Mouse (Mus musculus) 3T3-L1 (cell line): ENCODE data around the gene C530008M17Rik.
A peak's percentile ranks its signal among the peaks of the same experiment; 100 is the strongest.

ENCODE experiments used
- DNase-seq: peaks from one replicate; pipeline ENCODE4 v3.0.0-alpha.2; 2015; ENCODE audit warnings: low read depth, low spot score

C530008M17Rik gene

DNA sequence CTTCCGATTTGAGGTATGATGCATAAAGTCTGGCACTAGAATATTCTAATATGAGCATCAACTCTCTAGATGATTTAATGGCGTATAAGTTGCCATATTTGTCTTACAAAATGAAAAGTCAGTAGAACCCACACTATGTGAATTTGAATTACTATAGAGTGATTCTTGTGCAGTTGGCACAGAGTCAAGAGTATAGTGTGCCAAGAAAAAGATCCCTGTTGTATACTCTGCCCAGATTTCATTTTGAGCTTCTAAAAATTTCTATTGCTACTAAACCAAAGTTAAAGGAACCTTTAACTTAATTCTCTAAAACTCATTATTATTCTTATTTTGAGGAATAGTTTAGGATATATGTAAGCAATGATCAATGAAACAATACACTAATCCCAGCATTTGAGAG, at the start of gene C530008M17Rik:
C530008M17Rik (plus strand) TSS at position 301 of the 400 bp plus-strand sequence.
- DNase-seq, result no peak

DNA sequence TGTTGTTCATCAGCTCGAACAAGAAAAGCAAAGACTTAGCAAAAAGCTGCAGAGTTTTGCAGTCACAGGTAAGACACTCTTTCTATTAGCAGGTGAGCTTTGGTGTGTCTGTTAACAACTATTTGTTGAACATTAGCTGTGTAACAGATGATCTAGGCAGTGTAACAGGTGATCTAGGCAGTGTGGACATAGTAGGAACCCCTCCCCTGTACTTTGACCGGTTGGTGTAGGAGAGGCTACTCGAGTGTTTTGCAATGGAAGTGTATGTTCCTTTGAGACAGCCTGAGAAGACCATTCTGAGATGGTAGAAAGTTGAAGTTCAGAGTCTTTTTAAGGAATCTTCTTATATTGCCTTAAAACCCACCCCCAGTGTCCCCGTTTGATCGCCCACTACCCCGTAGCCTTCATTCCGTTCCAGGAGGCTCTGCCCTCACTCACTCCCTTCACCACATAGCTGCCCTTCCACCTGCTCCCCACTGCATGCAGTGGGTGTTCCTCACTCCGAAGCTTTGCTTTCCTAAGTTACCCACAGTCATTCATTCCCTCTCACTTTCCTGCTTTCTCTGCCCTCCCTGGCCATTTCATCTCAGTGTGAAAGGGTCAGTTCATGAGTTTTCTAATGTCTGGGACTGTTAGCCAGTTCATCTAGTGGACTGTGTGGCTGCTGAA, 46.5 kb upstream of the C530008M17Rik start:
- no peak for DNase-seq

DNA sequence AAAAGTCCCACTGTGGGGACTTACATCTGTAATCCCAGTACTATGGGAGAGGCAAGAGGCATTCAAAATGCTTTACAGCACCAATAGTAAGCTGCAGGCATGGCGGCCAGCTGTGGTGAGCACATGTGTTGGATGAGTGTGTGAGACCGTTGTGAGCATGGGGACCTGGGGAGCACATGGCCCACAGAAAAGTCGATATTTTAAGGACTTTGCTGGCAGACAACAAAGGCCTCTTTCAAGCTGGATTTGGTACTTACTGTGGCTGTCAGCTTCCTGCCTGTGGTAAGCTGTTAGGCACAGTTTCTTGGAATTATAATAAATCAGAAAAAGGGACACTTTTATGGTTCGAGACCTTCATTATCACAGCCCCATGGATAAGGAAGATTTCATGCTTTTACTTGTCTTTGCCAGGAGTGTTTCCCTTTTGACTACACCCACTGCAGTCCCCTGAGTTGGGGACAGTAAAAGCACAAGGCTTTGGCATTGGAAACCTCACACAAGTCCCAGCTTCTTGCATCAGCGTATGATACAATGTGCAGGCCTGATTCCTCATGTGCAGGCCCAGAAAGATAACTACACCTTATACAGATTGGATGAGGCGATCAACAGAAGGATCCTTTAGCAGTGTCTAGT, 43.3 kb upstream of the C530008M17Rik start:
- DNase-seq, result no peak

DNA sequence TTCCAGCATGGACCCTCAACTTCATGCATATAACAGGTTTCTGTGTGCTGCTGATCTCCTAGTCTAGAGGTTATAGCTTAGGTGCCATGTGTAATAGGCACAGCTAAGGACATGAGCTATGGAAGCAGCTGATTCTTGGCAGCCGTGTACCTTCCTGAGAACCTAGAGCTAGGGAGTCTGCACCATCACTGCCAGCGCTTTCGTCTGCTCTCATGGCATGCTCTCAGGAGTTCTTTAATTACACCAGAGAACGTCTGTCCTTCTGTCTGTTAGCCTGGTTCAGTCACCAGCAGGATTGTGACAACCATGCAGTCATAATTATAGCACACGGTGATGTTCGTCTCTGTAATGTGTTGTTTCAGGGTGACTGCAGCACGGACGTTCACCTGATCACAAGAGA, 41.0 kb upstream of the C530008M17Rik start:
- DNase-seq, result no peak

DNA sequence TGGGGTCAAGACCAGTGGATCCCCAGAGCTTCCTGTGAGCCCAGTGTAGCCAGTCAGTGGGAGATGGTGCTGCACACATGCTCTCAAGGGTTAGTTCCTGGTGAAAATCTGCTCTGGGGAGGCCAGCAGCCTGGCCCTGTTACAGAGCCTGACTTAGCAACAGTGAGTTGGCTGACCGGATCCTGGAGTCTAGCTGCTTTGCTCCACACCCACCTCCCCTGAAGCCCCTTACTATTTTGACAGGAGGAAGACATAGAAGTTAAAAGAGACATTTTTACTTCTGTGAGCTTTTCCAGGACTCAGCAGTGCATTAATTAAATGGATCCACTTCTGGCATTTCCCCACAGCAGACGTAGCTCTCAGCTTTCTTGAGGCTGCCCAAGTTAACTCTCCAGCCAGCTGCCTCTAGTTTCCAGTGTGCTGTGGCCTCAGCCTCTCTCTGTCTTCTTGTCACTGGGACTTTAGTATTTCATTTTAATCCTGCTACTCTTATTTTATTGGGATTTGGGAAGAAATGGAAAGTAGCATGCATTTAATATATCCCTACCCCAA, 40.0 kb upstream of the C530008M17Rik start:
- no peak for DNase-seq

DNA sequence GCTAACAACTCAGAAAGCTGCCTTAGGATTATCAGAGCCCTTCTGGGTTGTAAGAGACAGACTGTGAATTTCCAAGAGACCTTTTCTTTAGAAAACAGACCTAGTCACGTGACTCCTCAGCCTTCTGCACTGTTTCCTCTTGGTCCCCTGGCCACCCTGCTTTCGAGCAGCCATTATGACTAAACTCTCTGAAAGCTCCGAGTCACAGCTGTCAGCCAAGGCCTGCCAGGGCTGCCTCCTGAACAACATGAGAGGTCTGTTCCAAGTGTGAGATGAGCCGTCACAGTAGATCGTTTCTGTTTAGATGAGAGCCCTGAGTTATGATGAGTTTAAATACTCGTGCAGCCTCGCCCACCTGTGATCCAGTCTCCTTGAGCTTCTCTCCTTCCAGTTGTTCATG, 37.6 kb upstream of the C530008M17Rik start:
- DNase-seq, result no peak

DNA sequence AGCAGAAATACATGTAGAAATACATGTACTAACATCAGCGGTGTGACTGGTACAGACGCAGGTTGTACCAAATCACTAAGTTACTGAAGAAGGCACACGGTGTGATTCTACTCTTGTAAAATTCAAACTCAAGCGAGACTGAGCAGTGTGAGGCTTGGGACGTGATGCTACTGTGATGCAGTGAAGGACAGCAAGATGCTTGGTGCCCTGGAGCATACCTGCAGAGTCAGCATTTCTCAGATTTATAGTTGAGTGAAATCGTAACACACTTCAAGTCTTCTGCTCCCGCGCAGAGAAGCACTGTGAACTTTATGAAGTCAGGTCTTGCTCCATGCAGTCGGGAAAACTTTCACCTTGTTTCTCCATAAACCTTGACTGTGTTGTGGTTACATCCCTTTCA, 32.6 kb upstream of the C530008M17Rik start:
- no peak for DNase-seq

DNA sequence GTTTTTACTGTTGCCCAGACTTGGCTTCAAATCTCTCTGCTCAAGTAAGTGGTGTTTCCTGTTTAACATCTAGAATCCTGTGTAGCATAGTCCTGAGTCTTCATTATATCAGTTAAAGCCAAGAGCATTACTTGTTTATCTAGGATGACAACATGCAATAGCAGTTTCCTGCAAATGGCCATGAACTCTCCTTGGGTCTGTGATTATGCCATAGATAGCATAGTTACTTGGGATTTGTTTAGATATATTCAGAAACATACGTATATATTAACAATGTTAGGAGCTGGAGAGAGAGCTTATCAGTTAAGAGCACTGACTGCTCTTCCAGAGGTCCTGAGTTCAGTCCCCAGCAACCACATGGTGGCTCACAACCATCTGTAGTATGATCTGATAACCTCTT, 28.5 kb upstream of the C530008M17Rik start:
- DNase-seq, result no peak

DNA sequence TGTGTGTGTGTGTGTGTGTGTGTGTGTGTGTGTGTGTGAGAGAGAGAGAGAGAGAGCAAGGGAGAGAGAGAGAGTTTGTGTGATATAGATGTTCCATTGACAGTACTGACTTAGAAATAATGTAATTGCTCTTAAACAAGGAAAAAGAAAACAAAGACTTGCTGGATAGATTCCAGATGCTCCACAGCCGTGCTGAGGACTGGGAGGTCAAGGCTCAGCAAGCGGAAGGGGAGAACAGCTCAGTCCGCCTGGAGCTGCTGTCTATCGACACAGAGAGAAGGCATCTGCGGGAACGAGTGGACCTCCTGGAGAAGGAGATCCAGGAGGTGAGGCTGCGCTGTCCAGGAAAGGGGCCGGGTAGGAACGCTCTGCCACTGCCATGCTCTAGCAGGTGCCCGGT, 22.3 kb upstream of the C530008M17Rik start:
- no peak for DNase-seq

DNA sequence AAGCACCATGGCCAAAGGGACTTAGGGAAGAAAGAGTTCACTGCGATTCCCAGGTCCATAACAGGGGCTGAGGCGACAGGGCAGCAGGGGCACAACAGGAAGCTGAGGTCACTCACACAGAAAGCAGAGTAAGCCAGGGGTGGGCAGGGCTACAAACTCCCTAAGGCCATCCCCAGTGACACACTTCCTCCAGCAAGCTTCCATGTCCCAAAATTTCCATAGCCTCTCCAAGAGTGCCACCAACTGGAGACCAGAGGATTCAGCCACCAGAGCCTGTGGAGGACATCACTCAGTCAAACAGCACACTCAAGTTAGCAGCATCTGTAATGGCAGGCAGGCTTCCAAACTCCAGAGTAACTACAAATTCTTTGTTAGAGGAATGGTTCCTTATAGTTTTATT, 20.7 kb upstream of the C530008M17Rik start:
- peak; percentile 27 for DNase-seq

DNA sequence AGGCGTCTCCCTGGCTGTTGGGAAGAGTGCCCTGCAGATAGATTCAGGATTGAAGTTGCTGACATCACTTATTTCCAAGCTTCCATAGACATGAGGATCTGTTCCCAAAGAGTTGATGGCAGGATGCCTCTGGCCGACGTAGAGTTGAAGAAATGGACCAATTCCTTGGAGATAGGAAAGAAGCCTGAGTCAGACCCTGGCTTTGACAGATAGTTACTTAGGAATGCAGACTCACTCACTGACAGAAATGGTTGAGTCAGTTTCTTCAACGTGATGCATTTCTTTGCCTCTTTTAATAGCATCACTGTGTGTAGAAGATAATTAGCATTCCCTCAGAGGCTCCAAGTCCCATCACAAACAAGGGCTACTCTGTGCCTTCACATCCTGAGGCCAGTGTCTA, 14.2 kb upstream of the C530008M17Rik start:
- peak; percentile 86 for DNase-seq

DNA sequence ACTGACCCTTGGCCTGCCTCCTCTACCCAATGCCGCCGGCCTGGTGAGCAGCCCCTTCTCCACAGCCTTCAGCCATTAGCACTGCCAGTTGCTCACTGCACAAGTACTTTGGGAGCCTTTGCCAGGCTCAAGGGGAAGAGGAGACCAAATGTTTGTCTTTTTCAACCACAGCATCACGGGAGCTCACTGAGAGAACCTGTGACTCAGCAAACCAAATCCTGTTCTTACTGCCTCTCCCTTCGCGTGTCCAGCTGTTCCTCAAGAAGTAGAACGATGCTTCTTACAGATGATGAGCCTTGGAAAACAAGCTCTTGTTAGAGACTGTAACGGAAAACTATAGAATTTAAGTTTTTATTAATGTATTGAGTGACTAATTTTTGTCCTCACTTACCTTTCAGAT, 12.1 kb upstream of the C530008M17Rik start:
- DNase-seq, result peak; percentile 66

DNA sequence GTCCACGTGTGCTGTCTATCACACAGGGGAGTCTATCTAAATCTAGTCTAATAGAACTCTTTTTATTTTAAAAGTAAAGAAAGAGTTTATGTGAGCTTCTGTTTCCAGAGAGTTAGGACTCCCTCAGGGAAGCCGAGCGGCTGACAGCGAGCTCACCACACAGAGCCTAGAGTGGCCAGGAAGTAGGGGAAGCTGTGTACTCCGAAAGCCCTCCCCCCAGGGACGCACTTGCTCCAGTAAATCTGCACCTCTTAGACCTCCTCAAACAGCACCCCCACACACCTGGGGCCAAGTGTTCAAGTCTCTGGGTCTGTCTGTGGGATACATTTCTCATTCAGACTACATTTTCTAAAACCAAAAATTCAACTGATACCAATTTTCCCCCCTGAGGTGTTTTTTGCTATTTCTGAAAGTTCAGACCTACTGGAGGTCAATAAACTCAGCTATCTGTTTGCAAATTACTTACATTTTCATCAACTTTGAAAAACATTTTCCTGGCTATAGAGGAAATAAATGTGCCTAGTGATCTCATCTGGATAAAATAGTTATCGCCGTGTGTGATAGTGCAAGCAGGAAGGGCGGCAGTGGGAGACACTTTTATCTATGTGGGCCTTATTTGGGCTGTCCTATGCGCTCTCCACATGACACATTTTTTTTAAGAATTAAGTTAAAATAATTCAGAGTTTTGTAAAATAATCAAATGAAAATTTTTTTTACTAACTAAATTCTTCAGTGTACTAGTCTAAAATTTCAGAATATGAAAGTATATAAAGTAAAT, 11.0 kb upstream of the C530008M17Rik start:
- DNase-seq, result no peak

DNA sequence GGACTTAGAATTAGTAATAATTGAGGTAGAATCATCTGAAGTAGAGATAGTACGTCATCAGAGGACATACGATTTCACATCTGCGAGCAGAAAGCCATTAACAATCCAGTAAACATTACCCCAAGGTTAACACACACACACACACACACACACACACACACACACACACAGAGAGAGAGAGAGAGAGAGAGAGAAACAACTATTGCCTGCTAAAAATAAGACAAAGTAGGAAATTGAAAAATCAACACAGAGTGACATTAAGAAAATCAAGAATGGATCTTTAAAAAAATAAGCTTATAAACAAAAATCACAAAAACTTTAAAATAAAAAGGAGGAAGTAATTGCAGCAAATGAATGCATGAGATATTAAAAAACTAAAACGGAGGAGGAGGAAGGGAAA, 6.4 kb upstream of the C530008M17Rik start:
- DNase-seq, result no peak

DNA sequence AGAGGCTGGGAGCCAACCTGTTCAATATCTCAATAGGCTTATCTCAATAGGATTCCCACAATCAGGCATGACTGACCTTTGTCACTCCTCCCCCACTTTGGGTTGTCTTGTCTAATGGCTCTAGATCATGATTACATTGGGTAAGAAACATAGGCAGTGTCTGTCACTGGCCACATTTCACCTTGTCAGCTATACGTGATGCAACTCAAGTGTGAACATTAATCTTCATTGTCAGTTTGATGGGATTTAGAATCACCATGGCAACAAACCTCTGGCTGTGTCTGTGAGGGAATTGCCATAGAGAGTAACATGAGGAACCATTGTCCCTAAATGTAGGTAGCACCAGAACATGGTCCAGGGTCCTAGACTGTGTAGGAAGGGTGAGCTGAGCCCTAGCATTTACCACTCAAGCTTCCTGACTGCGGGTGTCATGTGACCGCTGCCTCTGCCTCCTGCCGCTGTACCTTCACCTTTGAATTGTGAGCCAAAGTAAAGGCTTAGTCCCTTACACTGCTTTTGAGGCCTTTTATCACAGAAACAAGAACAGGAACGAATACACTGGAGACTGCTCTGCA, 5.1 kb upstream of the C530008M17Rik start:
- DNase-seq, result no peak

DNA sequence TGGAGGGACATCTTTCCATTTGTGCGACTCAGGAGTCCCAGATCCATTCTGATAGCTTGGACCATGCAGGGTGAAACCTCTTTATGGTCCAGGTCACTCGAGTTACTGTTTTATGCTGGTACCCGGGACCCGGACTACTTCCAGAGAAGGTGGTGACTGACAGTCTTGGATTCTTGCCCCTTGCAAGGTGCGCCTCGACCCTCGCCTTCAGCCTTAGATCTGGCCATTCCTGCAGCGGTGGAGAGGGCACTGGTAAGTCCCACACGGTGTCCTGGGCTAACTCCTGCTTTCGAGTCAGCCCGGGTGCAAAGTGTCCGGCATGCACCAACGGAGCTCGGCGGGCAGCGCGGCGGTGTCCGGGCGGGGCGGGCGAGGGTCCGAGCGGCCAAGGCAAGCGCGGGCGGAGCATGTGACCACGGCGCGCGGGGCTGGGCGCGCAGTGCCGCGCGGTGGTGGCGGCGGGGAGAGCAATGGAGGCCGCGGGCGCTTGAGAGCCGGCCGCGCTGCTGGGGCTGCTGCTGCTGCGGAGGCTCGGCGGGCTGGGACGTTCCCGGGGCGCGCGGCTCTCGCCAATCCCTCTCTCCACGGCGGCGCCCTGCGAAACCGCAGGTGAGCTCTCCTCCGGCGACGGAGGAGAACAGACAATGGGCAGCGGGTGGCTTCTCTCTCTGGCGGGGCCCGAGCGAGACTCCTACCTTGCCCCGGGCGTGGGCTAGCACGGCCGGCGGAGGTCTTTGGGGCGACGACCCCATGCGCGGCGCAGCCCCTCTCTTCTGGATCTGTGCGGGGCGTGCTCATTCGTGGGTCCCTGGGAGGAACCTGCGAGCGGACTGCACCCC, 1.2 kb downstream of the C530008M17Rik start:
- no peak for DNase-seq

DNA sequence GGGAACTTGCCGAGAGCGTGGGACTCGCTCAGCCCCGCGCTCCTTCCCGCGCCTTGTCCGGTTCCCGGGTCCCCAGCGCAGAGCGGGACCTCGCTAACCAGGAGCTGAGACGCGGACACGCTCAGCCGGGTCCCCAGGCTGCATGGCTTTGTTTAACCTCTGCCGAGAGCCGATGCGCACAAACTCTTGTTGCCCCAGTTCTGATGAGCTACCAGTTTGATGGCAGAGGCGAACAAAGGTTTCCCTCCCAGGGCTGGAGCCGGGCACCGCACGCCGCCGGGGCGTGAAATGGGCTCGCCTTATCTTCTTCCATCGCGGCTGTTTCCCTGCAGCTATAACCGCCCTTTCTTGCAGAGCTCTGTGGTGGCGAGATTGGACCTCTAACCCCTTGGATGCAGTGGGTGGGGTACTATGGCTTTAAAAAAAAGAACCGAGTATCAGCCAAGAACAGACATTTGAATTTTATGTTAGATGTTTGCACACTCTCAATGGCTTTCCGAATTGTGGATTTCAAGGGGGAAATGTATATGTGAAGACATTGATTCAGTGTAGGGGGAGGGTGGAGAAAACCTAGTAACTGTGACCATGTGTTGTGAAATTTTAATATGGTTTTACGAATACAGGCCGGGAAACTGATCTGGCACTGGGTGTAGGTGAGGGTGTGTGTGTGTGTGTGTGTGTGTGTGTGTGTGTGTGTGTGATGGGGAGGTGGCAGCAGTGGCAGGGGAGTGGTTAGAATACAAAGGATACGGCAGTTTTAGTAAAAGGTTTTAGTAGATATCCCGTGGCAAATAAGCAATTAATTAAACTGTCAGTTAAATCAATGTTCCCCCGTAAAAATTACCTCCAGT, 2.0 kb downstream of the C530008M17Rik start:
- no peak for DNase-seq

DNA sequence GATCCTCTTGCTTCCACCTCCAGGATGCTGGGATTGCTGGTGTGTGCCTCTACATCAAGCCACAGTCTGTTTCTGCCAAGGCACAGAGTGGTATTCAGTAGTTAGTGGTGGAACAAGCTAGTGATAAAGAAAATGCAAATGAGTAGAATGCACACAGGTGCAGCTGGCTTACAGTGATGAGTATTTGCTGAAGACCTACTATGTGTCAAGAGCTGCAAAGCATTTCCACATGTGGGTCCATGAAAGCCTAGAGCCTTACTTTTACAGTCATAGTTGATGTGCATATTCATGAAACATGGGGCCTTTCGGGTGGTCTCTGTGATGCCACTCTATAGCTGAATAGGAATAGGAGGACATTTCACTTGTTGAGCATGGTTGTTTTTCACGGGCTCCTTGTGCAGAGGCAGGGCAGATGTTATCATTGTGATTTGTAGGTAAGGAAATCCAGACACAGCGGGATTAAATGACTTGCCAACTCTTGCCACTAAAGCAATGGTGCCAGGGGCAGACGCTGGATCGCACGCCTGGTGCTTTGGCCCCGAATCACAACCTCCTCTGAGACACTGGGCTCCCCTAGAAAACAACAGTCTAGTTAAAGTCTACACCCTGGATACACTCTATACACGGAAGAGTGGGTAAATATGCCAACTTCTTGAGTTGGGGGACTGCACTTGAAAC, 3.8 kb downstream of the C530008M17Rik start:
- no peak for DNase-seq

DNA sequence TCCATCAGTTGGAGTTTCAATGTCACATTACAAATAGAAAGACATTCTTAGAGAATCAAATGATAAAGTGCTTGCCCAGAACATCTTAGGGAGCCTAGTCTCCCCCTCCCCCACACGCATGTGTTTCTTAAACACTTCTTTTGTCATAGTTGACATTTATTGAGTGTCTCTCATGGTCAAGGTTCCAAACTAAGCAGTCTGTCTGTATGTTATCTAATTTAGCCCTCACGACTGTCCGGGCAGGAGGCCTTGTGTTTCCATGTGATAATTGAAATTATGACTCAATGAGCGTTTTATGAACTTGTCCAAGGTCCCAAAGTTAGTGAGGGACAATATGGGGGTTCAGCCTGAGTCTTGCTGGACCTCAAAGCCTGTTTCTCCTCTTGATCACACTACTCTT, 5.0 kb downstream of the C530008M17Rik start:
- no peak for DNase-seq

DNA sequence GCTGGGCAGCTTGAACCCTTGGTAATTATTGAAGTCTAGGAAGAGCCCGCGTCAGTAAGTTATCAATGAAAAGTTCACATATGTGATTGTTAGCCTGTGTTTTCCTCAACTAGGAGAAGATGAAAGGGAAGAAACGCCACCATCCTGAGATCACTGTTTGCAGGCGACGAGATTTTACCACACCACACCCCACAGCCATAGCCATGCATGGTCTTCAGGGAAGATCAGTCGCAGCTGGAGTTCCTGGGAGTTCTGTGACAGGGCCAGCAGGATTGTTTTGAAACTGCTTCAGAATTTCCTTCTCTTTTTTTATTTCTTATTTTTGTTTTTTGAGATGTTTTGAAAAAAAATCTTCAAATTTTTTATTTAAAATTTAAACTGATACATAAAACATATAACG, 8.6 kb downstream of the C530008M17Rik start:
- DNase-seq, result no peak
